Comparison of ENCODE assay signal across 23 mouse cellular contexts in the genomic region with DNA sequence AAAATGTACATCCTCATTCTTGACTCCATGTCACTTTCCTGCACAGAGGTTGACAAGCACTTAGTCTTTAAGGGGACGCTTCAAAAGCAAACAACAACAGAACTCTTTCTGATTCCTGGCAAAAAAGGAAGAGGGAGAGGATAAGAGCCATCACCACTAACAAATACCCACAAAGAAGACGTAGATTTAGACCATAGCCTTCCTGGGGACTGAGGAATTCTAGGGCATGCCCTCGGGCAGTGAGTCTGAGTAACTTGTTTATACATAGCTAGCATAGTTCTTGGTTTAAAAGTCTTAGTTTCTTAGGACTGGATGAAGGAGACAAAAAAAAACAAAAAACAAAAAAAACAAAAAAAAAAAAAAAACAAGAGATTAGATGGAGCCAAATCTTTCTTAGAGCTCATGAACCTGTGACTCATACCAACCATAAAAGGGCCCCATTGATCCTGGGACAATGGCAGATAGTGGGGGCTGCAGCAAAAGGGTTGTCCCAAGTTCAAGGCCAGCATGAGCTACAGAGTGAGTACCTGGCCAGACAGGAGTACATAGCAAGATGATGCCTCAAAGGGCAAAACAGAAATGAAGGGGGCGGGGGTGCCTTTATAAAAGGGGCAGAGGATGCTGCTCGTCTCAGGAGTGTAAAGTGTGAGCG. TPM values are rescaled to one million over a fixed set of nuclear protein-coding genes. Genes with fewer than 3 reads are reported as not detected.
DNase-seq lines count a peak whose midpoint lies in the region; ATAC-seq and TF ChIP-seq lines count a peak whose summit lies in the region.
"Had no signal": no experiment of that assay in that cellular context is flagged by ENCODE, and none has a peak within 500 bp of the region (broad histone marks: within the 10 kb centered on the region; RNA-seq: fewer than 3 reads in every experiment).

No protein-coding gene starts in this region.

- no peaks in the 10 kb centered on the region for H3K27me3 ChIP-seq in heart, embryonic 12.5 days (replicated peaks)
- no peaks in the 10 kb centered on the region for H3K27me3 ChIP-seq in stomach, postnatal 0 days (ENCODE audit: control insufficient read depth, insufficient read depth, low read length)
- H3K27me3 ChIP-seq: hindbrain, embryonic 15.5 days; limb, embryonic 13.5 days; liver, embryonic 15.5 days; neural tube, embryonic 13.5 days had no signal

- H3K4me1 ChIP-seq in heart, embryonic 12.5 days (replicated peaks): peaks cover 28% of the 10 kb centered on the region
- H3K4me1 ChIP-seq in embryonic fibroblast, embryonic 13.5 days (ENCODE audit: control insufficient read depth, insufficient read depth, low read length): peaks cover 7% of the 10 kb centered on the region
- no peaks in the 10 kb centered on the region for H3K4me1 ChIP-seq in stomach, postnatal 0 days (replicated peaks; ENCODE audit: control insufficient read depth, insufficient read depth)
- H3K4me1 ChIP-seq: hindbrain, embryonic 15.5 days; limb, embryonic 13.5 days; liver, embryonic 15.5 days; neural tube, embryonic 13.5 days had no signal

- no peak overlapping the region for H3K9ac ChIP-seq in heart, embryonic 12.5 days
- H3K9ac ChIP-seq in stomach, postnatal 0 days (ENCODE audit: low read length): no peak overlapping the region
- H3K9ac ChIP-seq: hindbrain, embryonic 15.5 days; limb, embryonic 13.5 days; liver, embryonic 15.5 days; neural tube, embryonic 13.5 days had no signal

- H3K9me3 ChIP-seq in heart, embryonic 12.5 days (replicated peaks): no peaks in the 10 kb centered on the region
- H3K9me3 ChIP-seq in stomach, postnatal 0 days (ENCODE audit: control insufficient read depth, low read length): no peaks in the 10 kb centered on the region
- H3K9me3 ChIP-seq: G1E; hindbrain, embryonic 15.5 days; limb, embryonic 13.5 days; liver, embryonic 15.5 days; neural tube, embryonic 13.5 days had no signal

- 0 out of 2 replicates have a peak overlapping the region, but pooled peaks have one; percentile 15 for H3K4me2 ChIP-seq in heart, embryonic 12.5 days
- no peak overlapping the region for H3K4me2 ChIP-seq in stomach, postnatal 0 days (replicated peaks; ENCODE audit: low read depth)
- H3K4me2 ChIP-seq: hindbrain, embryonic 15.5 days; limb, embryonic 13.5 days; liver, embryonic 15.5 days; neural tube, embryonic 13.5 days had no signal

- ATAC-seq in heart, embryonic 12.5 days (ENCODE audit: insufficient number of reproducible peaks, low FRiP score): 0 out of 2 replicates have a peak, but pooled peaks have one; percentile 51
- ATAC-seq in stomach, postnatal 0 days (ENCODE audit: low FRiP score, low TSS enrichment): peak; percentile 46; the same call in 1 of the 2 replicates

- no peaks in the 10 kb centered on the region for H3K36me3 ChIP-seq in heart, embryonic 12.5 days
- no peaks in the 10 kb centered on the region for H3K36me3 ChIP-seq in stomach, postnatal 0 days (ENCODE audit: control insufficient read depth, insufficient read depth, low read length)
- H3K36me3 ChIP-seq: G1E; hindbrain, embryonic 15.5 days; limb, embryonic 13.5 days; liver, embryonic 15.5 days; neural tube, embryonic 13.5 days had no signal

- peak overlapping the region; percentile 34 for H3K27ac ChIP-seq in heart, embryonic 12.5 days (ENCODE audit: poor library complexity, severe bottlenecking)
- peak overlapping the region; percentile 98 for H3K27ac ChIP-seq in embryonic fibroblast, embryonic 13.5 days (ENCODE audit: insufficient read depth, low read length)
- no peak overlapping the region; the same call in 1 of the 2 replicates for H3K27ac ChIP-seq in stomach, postnatal 0 days (replicated peaks)
- no peak overlapping the region for H3K27ac ChIP-seq in left cerebral cortex, adult 2 months
- H3K27ac ChIP-seq: hindbrain, embryonic 15.5 days; limb, embryonic 13.5 days; liver, embryonic 15.5 days; neural tube, embryonic 13.5 days had no signal

- TF ChIP-seq POLR2A in embryonic fibroblast, embryonic 13.5 days (IDR thresholded peaks at IDR 0.05; ENCODE audit: low read depth, low read length): no peak

- no peak for TF ChIP-seq EP300 in stomach, postnatal 0 days (optimal IDR thresholded peaks at IDR 0.05)

- DNase-seq in heart, postnatal 25 days (ENCODE audit: low spot score): no peak
- DNase-seq in lung, postnatal 36 days: peak; percentile 18
- no peak for DNase-seq in lung, postnatal 4 days
- no peak for DNase-seq in stomach, postnatal 0 days (ENCODE audit: low spot score)
- DNase-seq in left cerebral cortex, adult 2 months (ENCODE audit: extremely low spot score in 1 of 2, low spot score in 2 of 2): no peak
- no peak for DNase-seq in lung, postnatal 25 days (ENCODE audit: low spot score)
- DNase-seq: cerebellum, postnatal 14 days; right cerebral cortex, postnatal 25 days; thymus, adult 2 months had no signal

- intact Hi-C loops in heart, postnatal 25 days (cut with DNase I): no loop called here
- intact Hi-C loops in left cerebral cortex, adult 2 months (cut with DNase I): no loop called here

- no peak for TF ChIP-seq CTCF in embryonic fibroblast, embryonic 13.5 days (IDR thresholded peaks at IDR 0.05; ENCODE audit: borderline replicate concordance, insufficient read depth, low read length)
- TF ChIP-seq CTCF in stomach, postnatal 0 days (IDR thresholded peaks at IDR 0.05; ENCODE audit: low read depth): no peak
- TF ChIP-seq CTCF in left cerebral cortex, adult 2 months (IDR thresholded peaks at IDR 0.05): no peak

- H3K4me3 ChIP-seq in heart, embryonic 12.5 days: no peak overlapping the region
- H3K4me3 ChIP-seq in embryonic fibroblast, embryonic 13.5 days (ENCODE audit: insufficient read depth, low read length): no peak overlapping the region
- H3K4me3 ChIP-seq in stomach, postnatal 0 days (ENCODE audit: low read depth, low read length): no peak overlapping the region
- no peak overlapping the region for H3K4me3 ChIP-seq in left cerebral cortex, adult 2 months
- H3K4me3 ChIP-seq: erythroblast, embryonic 14.5 days; hindbrain, embryonic 15.5 days; limb, embryonic 13.5 days; liver, embryonic 15.5 days; neural tube, embryonic 13.5 days had no signal

- WGBS in heart, embryonic 12.5 days: 66% methylated on average over 6 of the region's 6 CpGs
- WGBS in stomach, postnatal 0 days: 56% methylated on average over 6 of the region's 6 CpGs

RNA-seq across cellular contexts. Expression of gene Best3, which starts 9.6 kb away (rescaled TPM):
- polyA plus RNA-seq in heart, embryonic 12.5 days (2016; fragmentation: Nextera tagmentation; extraction: Ambion mirVana): 0.13 and 0.50 TPM in 2 replicates
- total RNA-seq in heart, postnatal 25 days (2021): 1 to 10 TPM; 3.2 to 3.4 TPM
- polyA plus RNA-seq in embryonic fibroblast, embryonic 13.5 days (2011; ENCODE audit: insufficient read length, low read depth, missing spikeins): not detected in 2 replicates
- polyA plus RNA-seq in stomach, postnatal 0 days (2015; fragmentation: Nextera tagmentation; extraction: Ambion mirVana): 0.08 and 0.10 TPM in 2 replicates
- under 1 TPM; 0.12 to 0.29 TPM for total RNA-seq in left cerebral cortex, adult 2 months (2021)
- total RNA-seq: G1E had no signal
- polyA plus RNA-seq: erythroblast, embryonic 14.5 days; G1E; kidney, embryonic 14.5 days; neural tube, embryonic 13.5 days had no signal

RNA-seq across cellular contexts. Expression of gene Gm10271, which starts 23.3 kb away (rescaled TPM):
- polyA plus RNA-seq in heart, embryonic 12.5 days (2016; fragmentation: Nextera tagmentation; extraction: Ambion mirVana): not detected in 2 replicates
- not detected for total RNA-seq in heart, postnatal 25 days (2021)
- not detected in 2 replicates for polyA plus RNA-seq in embryonic fibroblast, embryonic 13.5 days (2011; ENCODE audit: insufficient read length, low read depth, missing spikeins)
- polyA plus RNA-seq in stomach, postnatal 0 days (2015; fragmentation: Nextera tagmentation; extraction: Ambion mirVana): not detected in 2 replicates
- total RNA-seq in left cerebral cortex, adult 2 months (2021): not detected
- total RNA-seq: adrenal gland, postnatal 36 days; G1E; gastrocnemius, postnatal 25 days; layer of hippocampus, adult 18-20 months; left cerebral cortex, adult 8-10 months; midbrain, postnatal 0 days had no signal
- polyA plus RNA-seq: erythroblast, embryonic 14.5 days; G1E; hindbrain, embryonic 15.5 days; kidney, embryonic 14.5 days; limb, embryonic 13.5 days; liver, embryonic 15.5 days; midbrain, postnatal 0 days; neural tube, embryonic 13.5 days; thymus, adult 2 months had no signal

RNA-seq across cellular contexts. Expression of gene Rab3ip, which starts 45.1 kb away (rescaled TPM):
- 62.3 and 65.7 TPM in 2 replicates for polyA plus RNA-seq in heart, embryonic 12.5 days (2016; fragmentation: Nextera tagmentation; extraction: Ambion mirVana)
- total RNA-seq in heart, postnatal 25 days (2021): 10 to 100 TPM; 85.5 to 87.9 TPM
- 25.7 and 37.9 TPM in 2 replicates for polyA plus RNA-seq in embryonic fibroblast, embryonic 13.5 days (2011; ENCODE audit: insufficient read length, low read depth, missing spikeins)
- polyA plus RNA-seq in stomach, postnatal 0 days (2015; fragmentation: Nextera tagmentation; extraction: Ambion mirVana): 13.5 and 14.4 TPM in 2 replicates
- 10 to 100 TPM; 42.6 to 47.3 TPM for total RNA-seq in left cerebral cortex, adult 2 months (2021)

RNA-seq across cellular contexts. Expression of gene Lrrc10, which starts 49.4 kb away (rescaled TPM):
- polyA plus RNA-seq in heart, embryonic 12.5 days (2016; fragmentation: Nextera tagmentation; extraction: Ambion mirVana): 52.9 and 57.4 TPM in 2 replicates
- 100 to 1,000 TPM; 175 to 176 TPM for total RNA-seq in heart, postnatal 25 days (2021)
- not detected in 2 replicates for polyA plus RNA-seq in embryonic fibroblast, embryonic 13.5 days (2011; ENCODE audit: insufficient read length, low read depth, missing spikeins)
- polyA plus RNA-seq in stomach, postnatal 0 days (2015; fragmentation: Nextera tagmentation; extraction: Ambion mirVana): not detected in 2 replicates
- total RNA-seq in left cerebral cortex, adult 2 months (2021): not detected
- total RNA-seq: adrenal gland, postnatal 36 days; G1E; gastrocnemius, postnatal 25 days; layer of hippocampus, adult 18-20 months; midbrain, postnatal 0 days had no signal
- polyA plus RNA-seq: erythroblast, embryonic 14.5 days; hindbrain, embryonic 15.5 days; kidney, embryonic 14.5 days; limb, embryonic 13.5 days; liver, embryonic 15.5 days; midbrain, postnatal 0 days; neural tube, embryonic 13.5 days had no signal

Comparison
In these comparisons a context has a peak if more than half of its experiments do, and no peak if none do; other contexts are left out.
1. H3K27ac ChIP-seq: peak in heart, embryonic 12.5 days (single experiment) and embryonic fibroblast, embryonic 13.5 days (single experiment); none in stomach, postnatal 0 days (single experiment) and left cerebral cortex, adult 2 months (single experiment).